Mouse (Mus musculus): ENCODE measurements around the gene Srp9. TPM values are rescaled to one million over a fixed set of nuclear protein-coding genes. Genes with fewer than 3 reads are reported as not detected.
A peak's percentile ranks its signal among the peaks of the same experiment; 100 is the strongest.

Gene Srp9
- polyA plus RNA-seq, 2 experiments: 101 to 166 TPM

DNA sequence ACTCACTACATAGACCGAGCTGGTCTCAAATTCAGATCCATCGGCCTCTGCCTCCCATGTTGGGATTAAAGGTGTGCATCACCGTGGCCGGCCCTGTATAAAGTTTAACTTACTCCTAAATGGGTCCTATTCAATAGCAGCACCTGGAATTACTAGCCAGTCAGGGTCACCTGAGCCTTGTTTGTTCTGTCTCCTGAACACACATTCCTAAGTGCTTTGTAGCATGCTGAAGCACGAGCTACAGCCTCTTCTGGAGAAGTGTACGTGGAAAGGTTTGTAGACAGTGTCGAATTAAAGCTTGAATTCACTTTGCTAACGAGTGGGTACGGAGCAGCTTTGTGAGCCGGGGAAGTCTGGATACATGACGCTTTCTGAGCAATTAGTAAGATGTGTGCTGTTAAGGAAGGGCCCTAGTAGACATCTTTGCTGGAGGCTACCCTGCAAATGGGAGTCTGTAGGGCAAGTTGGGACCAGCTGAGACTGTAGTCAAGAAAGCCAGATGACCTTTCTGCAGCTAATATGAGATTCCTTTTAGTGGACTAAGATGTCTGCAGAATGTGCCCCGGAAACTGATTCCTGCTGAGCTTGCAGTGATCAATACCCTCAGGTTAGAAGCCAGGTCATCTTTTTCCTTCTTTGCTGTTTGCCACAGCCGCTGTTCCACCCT, 32.7 kb upstream of the Srp9 start:
- Histone ChIP-seq H3K4me3 (replicated peaks; ENCODE audit: low read length) (no peak overlapping the region), H3K9ac (ENCODE audit: low read depth, low read length, severe bottlenecking) (no peak overlapping the region), H3K36me3 (ENCODE audit: control insufficient read depth, insufficient read depth, low read length) (no peaks in the 10 kb centered on the region), H3K4me2 (replicated peaks; ENCODE audit: low read depth, low read length, severe bottlenecking) (no peak overlapping the region), H3K4me1 (ENCODE audit: control insufficient read depth, insufficient read depth, low read length) (peaks cover 55% of the 10 kb centered on the region), H3K27ac (replicated peaks; ENCODE audit: low read depth, low read length) (no peak overlapping the region), H3K27me3 (ENCODE audit: control insufficient read depth, insufficient read depth, low read length) (no peaks in the 10 kb centered on the region), H3K9me3 (ENCODE audit: control insufficient read depth, low read length) (no peaks in the 10 kb centered on the region)
- no peak for TF ChIP-seq POLR2A (IDR thresholded peaks at IDR 0.05; ENCODE audit: borderline replicate concordance, extremely low read depth, insufficient read depth, insufficient read length)
- ATAC-seq (ENCODE audit: low FRiP score, low read depth) (no peak), DNase-seq (ENCODE audit: low spot score) (no peak)
- WGBS: 54% methylated on average over 13 of the region's 13 CpGs

- Histone ChIP-seq H3K9me3 (ENCODE audit: control insufficient read depth, low read length) (no peaks in the 10 kb centered on the region), H3K9ac (ENCODE audit: low read depth, low read length, severe bottlenecking) (no peak overlapping the region), H3K36me3 (ENCODE audit: control insufficient read depth, insufficient read depth, low read length) (no peaks in the 10 kb centered on the region), H3K27ac (replicated peaks; ENCODE audit: low read depth, low read length) (no peak overlapping the region), H3K27me3 (ENCODE audit: control insufficient read depth, insufficient read depth, low read length) (no peaks in the 10 kb centered on the region), H3K4me3 (replicated peaks; ENCODE audit: low read length) (no peak overlapping the region), H3K4me1 (ENCODE audit: control insufficient read depth, insufficient read depth, low read length) (peaks cover 53% of the 10 kb centered on the region), H3K4me2 (replicated peaks; ENCODE audit: low read depth, low read length, severe bottlenecking) (no peak overlapping the region)
- TF ChIP-seq POLR2A (IDR thresholded peaks at IDR 0.05; ENCODE audit: borderline replicate concordance, extremely low read depth, insufficient read depth, insufficient read length): no peak
- ATAC-seq (ENCODE audit: low FRiP score, low read depth): no peak
- WGBS: 77% methylated on average over 5 of the region's 5 CpGs
- DNase-seq (ENCODE audit: low spot score): no peak
Observed at GRCm38 (mm10) chr1:182092413-182092800, 32.1 kb upstream of the Srp9 start.

DNA sequence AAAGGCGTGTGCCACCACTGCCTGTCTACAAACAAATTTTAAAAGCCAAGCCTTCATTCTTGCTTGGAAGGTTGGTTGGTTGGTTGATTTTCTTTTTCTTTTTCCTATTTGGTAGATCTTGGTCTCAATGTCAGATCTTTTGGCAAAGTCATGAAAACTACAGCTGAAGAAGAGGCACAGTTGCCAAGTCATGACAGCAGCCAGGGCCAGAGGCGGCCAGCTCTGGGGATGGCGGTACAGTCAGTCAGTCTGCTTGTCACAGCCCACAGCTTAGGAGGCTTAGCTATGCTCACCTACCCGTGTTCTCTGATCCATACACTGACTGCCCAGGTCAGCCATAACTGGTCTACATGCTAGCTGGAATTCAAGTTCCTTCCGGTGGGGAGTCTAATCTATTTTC, 31.1 kb upstream of the Srp9 start:
- no peak for TF ChIP-seq POLR2A (IDR thresholded peaks at IDR 0.05; ENCODE audit: borderline replicate concordance, extremely low read depth, insufficient read depth, insufficient read length)
- ATAC-seq (ENCODE audit: low FRiP score, low read depth) (no peak), DNase-seq (ENCODE audit: low spot score) (no peak)
- H3K27me3 ChIP-seq (ENCODE audit: control insufficient read depth, insufficient read depth, low read length): no peaks in the 10 kb centered on the region
- H3K27ac ChIP-seq (replicated peaks; ENCODE audit: low read depth, low read length): no peak overlapping the region
- no peak overlapping the region for H3K4me3 ChIP-seq (replicated peaks; ENCODE audit: low read length)
- H3K4me2 ChIP-seq (replicated peaks; ENCODE audit: low read depth, low read length, severe bottlenecking): no peak overlapping the region
- H3K4me1 ChIP-seq (ENCODE audit: control insufficient read depth, insufficient read depth, low read length): peaks cover 49% of the 10 kb centered on the region
- H3K36me3 ChIP-seq (ENCODE audit: control insufficient read depth, insufficient read depth, low read length): no peaks in the 10 kb centered on the region
- H3K9me3 ChIP-seq (ENCODE audit: control insufficient read depth, low read length): no peaks in the 10 kb centered on the region
- WGBS: 93% methylated on average over 5 of the region's 5 CpGs
- H3K9ac ChIP-seq (ENCODE audit: low read depth, low read length, severe bottlenecking): no peak overlapping the region

- H3K27me3 ChIP-seq (ENCODE audit: control insufficient read depth, insufficient read depth, low read length): no peaks in the 10 kb centered on the region
- peak overlapping the region; percentile 33; the same call in 1 of the 2 replicates for H3K4me2 ChIP-seq (replicated peaks; ENCODE audit: low read depth, low read length, severe bottlenecking)
- DNase-seq (ENCODE audit: low spot score): no peak
- H3K27ac ChIP-seq (replicated peaks; ENCODE audit: low read depth, low read length): no peak overlapping the region
- no peaks in the 10 kb centered on the region for H3K36me3 ChIP-seq (ENCODE audit: control insufficient read depth, insufficient read depth, low read length)
- 37% methylated on average over 15 of the region's 15 CpGs for WGBS
- H3K4me1 ChIP-seq (ENCODE audit: control insufficient read depth, insufficient read depth, low read length): peaks cover 41% of the 10 kb centered on the region
- TF ChIP-seq POLR2A (IDR thresholded peaks at IDR 0.05; ENCODE audit: borderline replicate concordance, extremely low read depth, insufficient read depth, insufficient read length): no peak
- ATAC-seq (ENCODE audit: low FRiP score, low read depth): no peak
- H3K9ac ChIP-seq (ENCODE audit: low read depth, low read length, severe bottlenecking): no peak overlapping the region
- H3K4me3 ChIP-seq (replicated peaks; ENCODE audit: low read length): no peak overlapping the region
- H3K9me3 ChIP-seq (ENCODE audit: control insufficient read depth, low read length): no peaks in the 10 kb centered on the region
Observed at GRCm38 (mm10) chr1:182094473-182095136, 29.9 kb upstream of the Srp9 start.

GRCm38 (mm10) chr1:182095240-182095741, 29.2 kb upstream of the Srp9 start:
- Histone ChIP-seq H3K4me1 (ENCODE audit: control insufficient read depth, insufficient read depth, low read length) (peaks cover 34% of the 10 kb centered on the region), H3K4me3 (replicated peaks; ENCODE audit: low read length) (no peak overlapping the region), H3K36me3 (ENCODE audit: control insufficient read depth, insufficient read depth, low read length) (no peaks in the 10 kb centered on the region), H3K4me2 (replicated peaks; ENCODE audit: low read depth, low read length, severe bottlenecking) (peak overlapping the region; percentile 33), H3K27ac (replicated peaks; ENCODE audit: low read depth, low read length) (no peak overlapping the region; the same call in 1 of the 2 replicates), H3K27me3 (ENCODE audit: control insufficient read depth, insufficient read depth, low read length) (no peaks in the 10 kb centered on the region), H3K9ac (ENCODE audit: low read depth, low read length, severe bottlenecking) (peak overlapping the region; percentile 21; the same call in 1 of the 2 replicates), H3K9me3 (ENCODE audit: control insufficient read depth, low read length) (no peaks in the 10 kb centered on the region)
- ATAC-seq (ENCODE audit: low FRiP score, low read depth) (peak; percentile 42), DNase-seq (ENCODE audit: low spot score) (peak; percentile 77)
- no peak for TF ChIP-seq POLR2A (IDR thresholded peaks at IDR 0.05; ENCODE audit: borderline replicate concordance, extremely low read depth, insufficient read depth, insufficient read length)
- WGBS: 16% methylated on average over 10 of the region's 10 CpGs
